Mouse (Mus musculus): ENCODE results near the gene Gm28230. TPM values are rescaled to one million over a fixed set of nuclear protein-coding genes. Genes with fewer than 3 reads are reported as not detected.
A peak's percentile ranks its signal among the peaks of the same experiment; 100 is the strongest.

Gene Gm28230
- polyA plus RNA-seq, 1 experiment from 2014 or later: not detected

GRCm38 (mm10) chr2:74733317-74733661 lies 6.8 kb downstream of the Gm28230 start:
- H3K9me3 ChIP-seq (ENCODE audit: control insufficient read depth, low read length): no peaks in the 10 kb centered on the region
- peaks cover 5% of the 10 kb centered on the region; the same call in 1 of the 2 replicates for H3K4me1 ChIP-seq (replicated peaks; ENCODE audit: control insufficient read depth, insufficient read depth, low read length)
- H3K27me3 ChIP-seq (ENCODE audit: control insufficient read depth, insufficient read depth, low read length): peaks cover 96% of the 10 kb centered on the region
- H3K27ac ChIP-seq (ENCODE audit: low read depth, low read length): no peak overlapping the region
- no peak overlapping the region for H3K4me2 ChIP-seq (ENCODE audit: low read depth, low read length, severe bottlenecking)
- ATAC-seq (replicated peaks; ENCODE audit: low FRiP score): no peak
- peak; percentile 49 for DNase-seq (ENCODE audit: low spot score)
- WGBS: 2% methylated on average over 16 of the region's 16 CpGs
- H3K4me3 ChIP-seq (ENCODE audit: low read depth, low read length): no peak overlapping the region
- H3K9ac ChIP-seq (ENCODE audit: low read length): no peak overlapping the region
- no peaks in the 10 kb centered on the region for H3K36me3 ChIP-seq (ENCODE audit: control insufficient read depth, insufficient read depth, low read length)

GRCm38 (mm10) chr2:74733765-74734164 lies 7.2 kb downstream of the Gm28230 start:
- Histone ChIP-seq H3K9me3 (ENCODE audit: control insufficient read depth, low read length) (no peaks in the 10 kb centered on the region), H3K4me1 (replicated peaks; ENCODE audit: control insufficient read depth, insufficient read depth, low read length) (peaks cover 5% of the 10 kb centered on the region; the same call in 1 of the 2 replicates), H3K9ac (ENCODE audit: low read length) (no peak overlapping the region), H3K36me3 (ENCODE audit: control insufficient read depth, insufficient read depth, low read length) (no peaks in the 10 kb centered on the region), H3K27me3 (ENCODE audit: control insufficient read depth, insufficient read depth, low read length) (peaks cover 96% of the 10 kb centered on the region), H3K27ac (ENCODE audit: low read depth, low read length) (no peak overlapping the region), H3K4me3 (ENCODE audit: low read depth, low read length) (no peak overlapping the region), H3K4me2 (ENCODE audit: low read depth, low read length, severe bottlenecking) (no peak overlapping the region)
- DNase-seq (ENCODE audit: low spot score) (peak; percentile 56), ATAC-seq (replicated peaks; ENCODE audit: low FRiP score) (no peak)
- WGBS: 2% methylated on average over 6 of the region's 6 CpGs

- no peak overlapping the region for H3K9ac ChIP-seq (ENCODE audit: low read length)
- H3K27ac ChIP-seq (ENCODE audit: low read depth, low read length): no peak overlapping the region
- ATAC-seq (replicated peaks; ENCODE audit: low FRiP score) (no peak), DNase-seq (ENCODE audit: low spot score) (peak; percentile 52)
- H3K27me3 ChIP-seq (ENCODE audit: control insufficient read depth, insufficient read depth, low read length): peaks cover 96% of the 10 kb centered on the region
- H3K9me3 ChIP-seq (ENCODE audit: control insufficient read depth, low read length): no peaks in the 10 kb centered on the region
- H3K4me1 ChIP-seq (replicated peaks; ENCODE audit: control insufficient read depth, insufficient read depth, low read length): peaks cover 5% of the 10 kb centered on the region; the same call in 1 of the 2 replicates
- no peak overlapping the region for H3K4me2 ChIP-seq (ENCODE audit: low read depth, low read length, severe bottlenecking)
- no peak overlapping the region for H3K4me3 ChIP-seq (ENCODE audit: low read depth, low read length)
- no peaks in the 10 kb centered on the region for H3K36me3 ChIP-seq (ENCODE audit: control insufficient read depth, insufficient read depth, low read length)
- WGBS: 2% methylated on average over 13 of the region's 13 CpGs
Measured at GRCm38 (mm10) chr2:74734451-74734850, 7.9 kb downstream of the Gm28230 start.

GRCm38 (mm10) chr2:74734996-74735811 lies 8.7 kb downstream of the Gm28230 start:
- H3K4me3 ChIP-seq (ENCODE audit: low read depth, low read length): no peak overlapping the region
- H3K9ac ChIP-seq (ENCODE audit: low read length): no peak overlapping the region
- H3K4me2 ChIP-seq (ENCODE audit: low read depth, low read length, severe bottlenecking): no peak overlapping the region
- WGBS: under 1% methylated on average over 27 of the region's 27 CpGs
- no peak overlapping the region for H3K27ac ChIP-seq (ENCODE audit: low read depth, low read length)
- H3K36me3 ChIP-seq (ENCODE audit: control insufficient read depth, insufficient read depth, low read length): no peaks in the 10 kb centered on the region
- ATAC-seq (replicated peaks; ENCODE audit: low FRiP score): no peak
- peak; percentile 61 for DNase-seq (ENCODE audit: low spot score)
- peaks cover 5% of the 10 kb centered on the region; the same call in 1 of the 2 replicates for H3K4me1 ChIP-seq (replicated peaks; ENCODE audit: control insufficient read depth, insufficient read depth, low read length)
- H3K27me3 ChIP-seq (ENCODE audit: control insufficient read depth, insufficient read depth, low read length): peaks cover 98% of the 10 kb centered on the region
- no peaks in the 10 kb centered on the region for H3K9me3 ChIP-seq (ENCODE audit: control insufficient read depth, low read length)

GRCm38 (mm10) chr2:74735851-74736687 lies 9.5 kb downstream of the Gm28230 start:
- peak; percentile 62 for DNase-seq (ENCODE audit: low spot score)
- no peak overlapping the region for H3K4me3 ChIP-seq (ENCODE audit: low read depth, low read length)

GRCm38 (mm10) chr2:74736688-74737577 lies 10.4 kb downstream of the Gm28230 start:
- no peak overlapping the region for H3K4me2 ChIP-seq (ENCODE audit: low read depth, low read length, severe bottlenecking)
- no peak overlapping the region for H3K4me3 ChIP-seq (ENCODE audit: low read depth, low read length)
- no peak overlapping the region for H3K27ac ChIP-seq (ENCODE audit: low read depth, low read length)

More at GRCm38 (mm10) chr2:74735851-74736687, 9.5 kb downstream of the Gm28230 start:
- no peaks in the 10 kb centered on the region for H3K9me3 ChIP-seq (ENCODE audit: control insufficient read depth, low read length)
- under 1% methylated on average over 42 of the region's 42 CpGs for WGBS
- peak overlapping the region; percentile 24; the same call in 1 of the 2 replicates for H3K4me2 ChIP-seq (ENCODE audit: low read depth, low read length, severe bottlenecking)
- H3K27me3 ChIP-seq (ENCODE audit: control insufficient read depth, insufficient read depth, low read length): peaks cover 98% of the 10 kb centered on the region
- H3K4me1 ChIP-seq (replicated peaks; ENCODE audit: control insufficient read depth, insufficient read depth, low read length): peaks cover 5% of the 10 kb centered on the region; the same call in 1 of the 2 replicates
- H3K9ac ChIP-seq (ENCODE audit: low read length): no peak overlapping the region
- H3K27ac ChIP-seq (ENCODE audit: low read depth, low read length): no peak overlapping the region
- ATAC-seq (replicated peaks; ENCODE audit: low FRiP score): no peak
- H3K36me3 ChIP-seq (ENCODE audit: control insufficient read depth, insufficient read depth, low read length): no peaks in the 10 kb centered on the region

GRCm38 (mm10) chr2:74737578-74738070 lies 11.1 kb downstream of the Gm28230 start:
- WGBS: 3% methylated on average over 7 of the region's 7 CpGs
- peaks cover 5% of the 10 kb centered on the region; the same call in 1 of the 2 replicates for H3K4me1 ChIP-seq (replicated peaks; ENCODE audit: control insufficient read depth, insufficient read depth, low read length)
- ATAC-seq (replicated peaks; ENCODE audit: low FRiP score) (no peak), DNase-seq (ENCODE audit: low spot score) (peak; percentile 52)
- peaks cover 98% of the 10 kb centered on the region for H3K27me3 ChIP-seq (ENCODE audit: control insufficient read depth, insufficient read depth, low read length)
- H3K4me2 ChIP-seq (ENCODE audit: low read depth, low read length, severe bottlenecking): no peak overlapping the region
- no peak overlapping the region for H3K4me3 ChIP-seq (ENCODE audit: low read depth, low read length)
- no peaks in the 10 kb centered on the region for H3K36me3 ChIP-seq (ENCODE audit: control insufficient read depth, insufficient read depth, low read length)
- no peaks in the 10 kb centered on the region for H3K9me3 ChIP-seq (ENCODE audit: control insufficient read depth, low read length)
- no peak overlapping the region for H3K27ac ChIP-seq (ENCODE audit: low read depth, low read length)
- H3K9ac ChIP-seq (ENCODE audit: low read length): no peak overlapping the region

More at GRCm38 (mm10) chr2:74736688-74737577, 10.4 kb downstream of the Gm28230 start:
- Histone ChIP-seq H3K27me3 (ENCODE audit: control insufficient read depth, insufficient read depth, low read length) (peaks cover 98% of the 10 kb centered on the region), H3K9ac (ENCODE audit: low read length) (no peak overlapping the region), H3K4me1 (replicated peaks; ENCODE audit: control insufficient read depth, insufficient read depth, low read length) (peaks cover 5% of the 10 kb centered on the region; the same call in 1 of the 2 replicates), H3K36me3 (ENCODE audit: control insufficient read depth, insufficient read depth, low read length) (no peaks in the 10 kb centered on the region), H3K9me3 (ENCODE audit: control insufficient read depth, low read length) (no peaks in the 10 kb centered on the region)
- WGBS: 2% methylated on average over 15 of the region's 15 CpGs
- ATAC-seq (replicated peaks; ENCODE audit: low FRiP score) (no peak), DNase-seq (ENCODE audit: low spot score) (peak; percentile 48)

Measured in forebrain, embryonic 11.5 days (tissue).